Mouse (Mus musculus) urinary bladder, postnatal 0 days (tissue): ENCODE data around the gene Psg25. TPM values are rescaled to one million over a fixed set of nuclear protein-coding genes. Genes with fewer than 3 reads are reported as not detected.

Experiments used
- polyA plus RNA-seq: library from polyadenylated mRNA; unstranded; fragments of >200 nt; fragmentation: Nextera tagmentation; extraction: Ambion mirVana; gene quantifications from 2 replicates; pipeline ENCODE4 v1.2.1, GENCODE M21; 2015

Psg25 gene
- not detected in 2 replicates for polyA plus RNA-seq

GRCm38 (mm10) chr7:18532169-18532568 is at the start of gene Psg25:
Gene Psg25 (minus strand): TSS chr7:18532269.

DNA sequence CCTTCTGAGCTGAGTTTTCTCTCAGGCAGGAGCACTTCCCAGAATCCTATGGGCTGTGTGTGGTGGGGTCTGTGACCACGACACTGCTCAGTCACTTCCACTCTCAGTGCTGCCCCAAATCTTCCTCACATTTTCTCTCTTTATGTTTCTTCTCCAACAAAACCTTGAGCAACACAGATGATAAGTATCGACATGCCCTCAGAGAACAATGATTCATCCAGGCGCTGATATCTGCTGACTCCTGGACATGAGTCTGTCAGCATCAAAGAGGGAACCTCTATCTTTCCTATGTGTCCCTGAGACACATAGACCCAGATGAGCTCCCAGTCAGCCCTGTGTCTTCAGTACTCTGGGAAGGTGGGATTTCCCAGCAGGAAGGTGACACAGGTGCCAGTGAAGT is 35.1 kb upstream of the Psg25 start, which contains the start of gene Psg27:
Gene Psg27 (minus strand): TSS at position 101 of the 400 bp plus-strand sequence.

DNA sequence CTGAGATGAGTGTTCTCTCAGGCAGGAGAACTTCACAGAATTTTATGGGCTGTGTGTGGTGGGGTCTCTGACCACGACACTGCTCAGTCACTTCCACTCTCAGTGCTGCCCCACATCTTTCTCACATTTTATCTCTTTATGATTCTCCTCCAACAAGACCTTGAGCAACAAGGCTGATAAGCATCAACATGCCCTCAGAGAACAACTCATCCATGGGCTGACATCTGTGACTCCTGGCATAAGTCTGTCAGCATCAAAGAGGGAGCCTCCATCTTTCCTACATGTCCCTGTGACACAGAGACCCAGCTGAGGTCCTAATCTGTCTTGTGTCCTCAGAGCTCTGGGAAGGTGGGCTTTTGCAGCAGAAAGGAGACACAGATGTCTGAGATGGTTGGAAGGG is 48.0 kb downstream of the Psg25 start, which contains the start of gene Psg26:
Gene Psg26 (minus strand): TSS at position 101 of the 400 bp plus-strand sequence.

Other genes starting within 250 kb of the Psg25 start
- gene Psg18, start 177.3 kb downstream of the Psg25 start, polyA plus RNA-seq = not detected in 2 replicates
- gene Psg28, start 100.2 kb downstream of the Psg25 start, polyA plus RNA-seq = not detected in 2 replicates
- gene Psg26, start 48.1 kb downstream of the Psg25 start, polyA plus RNA-seq = not detected in 2 replicates
- not detected in 2 replicates for gene Psg27, start 35.0 kb upstream of the Psg25 start, polyA plus RNA-seq
- not detected in 2 replicates for gene Psg23, start 84.2 kb upstream of the Psg25 start, polyA plus RNA-seq
- gene Psg21, start 124.5 kb upstream of the Psg25 start, polyA plus RNA-seq = not detected in 2 replicates
- gene Psg20, start 153.9 kb upstream of the Psg25 start, polyA plus RNA-seq = not detected in 2 replicates
- not detected in 2 replicates for gene Psg22, start 185.8 kb upstream of the Psg25 start, polyA plus RNA-seq